Mouse (Mus musculus) liver, postnatal 0 days (tissue): Measurements from ENCODE around the gene Inpp5d. TPM values are rescaled to one million over a fixed set of nuclear protein-coding genes. Genes with fewer than 3 reads are reported as not detected.

Experiments used
- ATAC-seq: fragments of 200-750 bp; cut with Nextera tagmentation; 2 replicates; pipeline ENCODE4 v1.8.0; 2017; ENCODE audit warnings: mild to moderate bottlenecking, moderate library complexity
- DNase-seq: peaks from one replicate; pipeline ENCODE4 v3.0.0-alpha.2; 2016
- H3K27ac ChIP-seq: fragments of 300-500 bp; sonication (generic); 2 replicates; pipeline ENCODE4 v1.5.1; 2014; ENCODE audit warnings: antibody characterized with exemption, moderate library complexity, mild to moderate bottlenecking, low read depth
- H3K27me3 ChIP-seq: fragments of 300-500 bp; sonication (generic); 2 replicates; pipeline ENCODE4 v1.6.1; 2014; ENCODE audit warnings: low read length, control low read depth, mixed read lengths; ENCODE audit not compliant: insufficient read depth
- H3K36me3 ChIP-seq: fragments of 300-500 bp; sonication (generic); replicated peaks from 2 replicates; pipeline ENCODE4 v1.6.1; 2014; ENCODE audit warnings: mild to moderate bottlenecking, control low read depth, low read length, moderate library complexity, mixed read lengths; ENCODE audit not compliant: insufficient read depth
- H3K4me1 ChIP-seq: fragments of 300-500 bp; sonication (generic); 2 replicates; pipeline ENCODE4 v1.6.1; 2014; ENCODE audit warnings: antibody characterized with exemption, mild to moderate bottlenecking, control low read depth; ENCODE audit not compliant: insufficient read depth
- H3K4me2 ChIP-seq: fragments of 300-500 bp; sonication (generic); 2 replicates; pipeline ENCODE4 v1.6.1; 2014; ENCODE audit warnings: low read depth, mild to moderate bottlenecking, low read length, moderate library complexity, mixed read lengths
- H3K4me3 ChIP-seq: fragments of 300-500 bp; sonication (generic); 2 replicates; pipeline ENCODE4 v1.5.1; 2014; ENCODE audit warnings: low read depth, low read length
- H3K9ac ChIP-seq: fragments of 300-500 bp; sonication (generic); replicated peaks from 2 replicates; pipeline ENCODE4 v1.6.1; 2014; ENCODE audit warnings: mild to moderate bottlenecking, moderate library complexity
- H3K9me3 ChIP-seq: fragments of 300-500 bp; sonication (generic); 2 replicates; pipeline ENCODE4 v1.6.1; 2016; ENCODE audit warnings: mild to moderate bottlenecking, control low read depth, low read length, mixed read lengths
- CTCF ChIP-seq: sonication (generic); IDR thresholded peaks from 2 replicates; pipeline ENCODE4 v1.5.1; 2016; ENCODE audit warnings: antibody characterized with exemption, low read depth
- EP300 ChIP-seq: IDR thresholded peaks from 2 replicates; pipeline ENCODE4 v1.6.1; 2016; ENCODE audit warnings: antibody characterized with exemption, low read depth, mild to moderate bottlenecking
- WGBS: fragments of 180-500 bp; shearing (Covaris S2); extraction: QIAGEN DNeasy Blood & Tissue Kit; methylation state at CpG from one replicate; pipeline ENCODE4 v1.1.7; 2014; ENCODE audit not compliant: insufficient replicate concordance; 5-methylcytosine and 5-hydroxymethylcytosine counted together
- polyA plus RNA-seq: library from polyadenylated mRNA; unstranded; fragments of >200 nt; fragmentation: Nextera tagmentation; extraction: Ambion mirVana; gene quantifications from 2 replicates; pipeline ENCODE4 v1.2.1, GENCODE M21; 2015

Inpp5d gene
- polyA plus RNA-seq, 1 experiment from 2014 or later, result 13.3 TPM

GRCm38 (mm10) chr1:87621146-87621857, 1.2 kb downstream of the Inpp5d start:
- 0 out of 2 replicates have a peak, but pooled peaks cover 4% of the 10 kb centered on the region for H3K36me3 ChIP-seq
- peak overlapping the region; percentile 96 for H3K27ac ChIP-seq
- ATAC-seq (peak; percentile 25), DNase-seq (peak; percentile 31)
- TF ChIP-seq EP300 (no peak), CTCF (no peak)
- H3K9ac ChIP-seq, result peak overlapping the region; percentile 80
- H3K4me1 ChIP-seq, result peaks cover 51% of the 10 kb centered on the region
- no peaks in the 10 kb centered on the region for H3K27me3 ChIP-seq
- peak overlapping the region; percentile 62 for H3K4me3 ChIP-seq
- no peaks in the 10 kb centered on the region for H3K9me3 ChIP-seq
- peak overlapping the region; percentile 70 for H3K4me2 ChIP-seq
- WGBS, result 35% methylated on average over 9 of the region's 9 CpGs

DNA sequence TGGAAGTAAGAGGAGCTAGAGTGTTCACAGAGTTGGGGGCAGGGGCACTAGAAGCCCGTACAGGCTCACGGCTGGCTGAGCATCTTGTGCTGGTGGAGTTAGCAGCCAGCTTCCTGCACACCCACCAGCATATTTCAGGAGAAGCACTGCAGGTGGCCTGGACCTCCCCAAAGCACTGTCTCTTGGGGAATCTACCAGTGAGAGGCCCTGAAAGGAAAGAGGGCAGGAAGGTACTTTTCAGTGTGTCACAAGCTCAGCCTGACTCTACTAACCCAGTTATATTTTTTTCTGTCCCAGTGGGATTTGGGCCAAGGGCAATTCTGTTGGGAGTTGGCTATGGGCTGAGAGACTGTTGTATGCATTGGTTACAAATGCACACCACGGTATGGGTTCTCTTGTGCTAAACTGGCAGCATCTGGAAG, 1.8 kb downstream of the Inpp5d start:
- H3K4me1 ChIP-seq, result peaks cover 57% of the 10 kb centered on the region
- H3K9ac ChIP-seq, result peak overlapping the region; percentile 80
- H3K36me3 ChIP-seq, result 0 out of 2 replicates have a peak, but pooled peaks cover 4% of the 10 kb centered on the region
- no peaks in the 10 kb centered on the region for H3K9me3 ChIP-seq
- H3K4me3 ChIP-seq, result peak overlapping the region; percentile 62
- H3K27me3 ChIP-seq, result no peaks in the 10 kb centered on the region
- H3K27ac ChIP-seq, result peak overlapping the region; percentile 96
- TF ChIP-seq CTCF, result no peak
- no peak for TF ChIP-seq EP300
- 25% methylated on average over 3 of the region's 3 CpGs for WGBS
- ATAC-seq (peak; percentile 11; the same call in 1 of the 2 replicates), DNase-seq (peak; percentile 37)
- peak overlapping the region; percentile 70 for H3K4me2 ChIP-seq

GRCm38 (mm10) chr1:87623977-87624666, 4.0 kb downstream of the Inpp5d start:
- Histone ChIP-seq H3K4me3 (no peak overlapping the region), H3K27ac (peak overlapping the region; percentile 79), H3K4me2 (peak overlapping the region; percentile 34), H3K9me3 (no peaks in the 10 kb centered on the region), H3K27me3 (no peaks in the 10 kb centered on the region), H3K9ac (no peak overlapping the region), H3K4me1 (peaks cover 75% of the 10 kb centered on the region), H3K36me3 (0 out of 2 replicates have a peak, but pooled peaks cover 6% of the 10 kb centered on the region)
- TF ChIP-seq CTCF (no peak), EP300 (peak; percentile 53)
- DNase-seq (no peak), ATAC-seq (no peak)
- 35% methylated on average over 1 of the region's 1 CpGs for WGBS

DNA sequence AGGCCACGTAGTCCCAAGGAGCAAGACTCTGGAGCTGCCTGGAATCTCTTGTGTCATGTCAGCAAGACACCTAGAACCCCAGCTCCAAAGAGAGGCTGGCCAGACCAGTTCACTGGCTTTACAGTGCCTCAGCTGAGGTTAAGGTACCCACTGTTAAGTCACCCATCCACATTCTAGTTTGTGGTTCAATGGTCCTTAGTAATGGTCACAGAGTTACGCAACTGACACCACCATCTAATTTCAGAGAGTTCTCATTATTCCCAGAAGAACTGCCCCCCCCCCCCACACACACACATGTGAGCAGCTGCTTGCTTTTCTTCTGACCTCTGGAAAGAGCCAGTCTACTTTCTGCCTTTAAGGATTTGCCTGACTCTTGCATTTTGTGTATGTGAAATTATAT, 4.7 kb downstream of the Inpp5d start:
- H3K27me3 ChIP-seq, result no peaks in the 10 kb centered on the region
- DNase-seq (no peak), ATAC-seq (no peak)
- H3K9ac ChIP-seq, result no peak overlapping the region
- 76% methylated on average over 2 of the region's 2 CpGs for WGBS
- H3K4me2 ChIP-seq, result peak overlapping the region; percentile 34; the same call in 1 of the 2 replicates
- H3K4me3 ChIP-seq, result no peak overlapping the region
- H3K27ac ChIP-seq, result peak overlapping the region; percentile 79
- 0 out of 2 replicates have a peak, but pooled peaks cover 6% of the 10 kb centered on the region for H3K36me3 ChIP-seq
- TF ChIP-seq EP300 (no peak), CTCF (no peak)
- peaks cover 75% of the 10 kb centered on the region for H3K4me1 ChIP-seq
- H3K9me3 ChIP-seq, result no peaks in the 10 kb centered on the region

DNA sequence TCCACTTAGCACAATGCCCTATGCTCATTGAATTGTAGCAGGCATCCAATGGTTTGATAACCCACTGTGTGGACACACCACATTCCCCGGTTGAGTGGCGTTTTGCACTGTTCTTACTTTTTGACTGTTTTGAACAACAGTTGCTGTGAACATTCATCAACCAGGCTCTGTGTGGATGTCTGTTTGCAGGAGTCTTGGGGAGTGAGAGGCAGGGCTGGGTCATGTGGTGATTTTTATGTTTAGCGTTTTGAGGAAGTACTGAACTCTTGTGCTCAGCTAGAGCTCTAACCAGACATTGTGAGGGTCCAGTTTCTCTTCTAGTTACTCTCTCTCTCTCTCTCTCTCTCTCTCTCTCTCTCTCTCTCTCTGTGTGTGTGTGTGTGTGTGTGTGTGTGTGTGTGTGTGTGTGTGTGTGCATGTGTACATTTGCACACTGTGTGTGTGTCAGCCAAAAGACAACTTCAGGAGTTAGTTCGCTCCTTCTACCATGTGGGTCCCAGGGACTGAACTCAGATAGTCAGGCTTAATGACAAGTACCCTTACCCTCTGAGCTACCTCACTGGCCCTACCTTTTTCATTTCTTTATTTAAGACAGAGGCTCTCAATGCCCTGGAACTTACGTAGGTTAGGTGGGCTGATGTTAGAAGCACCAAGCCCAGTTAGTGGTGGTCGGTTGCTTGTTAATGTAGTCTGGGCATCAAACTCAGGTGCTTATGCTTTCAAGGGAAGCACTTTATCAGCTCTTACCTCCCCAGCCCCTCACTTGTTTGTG, 5.3 kb downstream of the Inpp5d start:
- Histone ChIP-seq H3K9me3 (no peaks in the 10 kb centered on the region), H3K4me1 (peaks cover 79% of the 10 kb centered on the region), H3K27ac (peak overlapping the region; percentile 79), H3K27me3 (no peaks in the 10 kb centered on the region), H3K4me2 (peak overlapping the region; percentile 30), H3K4me3 (no peak overlapping the region), H3K36me3 (0 out of 2 replicates have a peak, but pooled peaks cover 6% of the 10 kb centered on the region), H3K9ac (no peak overlapping the region)
- no peak for ATAC-seq
- TF ChIP-seq CTCF (no peak), EP300 (no peak)
- 58% methylated on average over 6 of the region's 6 CpGs for WGBS
- DNase-seq, result no peak

GRCm38 (mm10) chr1:87626344-87626743, 6.2 kb downstream of the Inpp5d start:
- H3K4me2 ChIP-seq, result peak overlapping the region; percentile 30; the same call in 1 of the 2 replicates
- WGBS, result 15% methylated on average over 2 of the region's 2 CpGs
- peaks cover 86% of the 10 kb centered on the region for H3K4me1 ChIP-seq

More at GRCm38 (mm10) chr1:87626344-87626743, 6.2 kb downstream of the Inpp5d start:
- Histone ChIP-seq H3K36me3 (0 out of 2 replicates have a peak, but pooled peaks cover 6% of the 10 kb centered on the region), H3K27me3 (no peaks in the 10 kb centered on the region), H3K27ac (peak overlapping the region; percentile 79; the same call in 1 of the 2 replicates), H3K9ac (no peak overlapping the region), H3K9me3 (no peaks in the 10 kb centered on the region), H3K4me3 (no peak overlapping the region)
- ATAC-seq (peak; percentile 76), DNase-seq (peak; percentile 64)
- TF ChIP-seq CTCF (no peak), EP300 (peak; percentile 54; the same call in 1 of the 2 replicates)
